Mouse (Mus musculus) spleen, postnatal 4 days (tissue): ENCODE measurements around the gene Dffa.

Experiments used
- DNase-seq, 2 experiments: peaks; one replicate each; pipeline ENCODE4 v3.0.0; 2022; ENCODE audit warnings: low spot score in 2 of 2

Dffa gene

GRCm38 (mm10) chr4:149103875-149104561 lies at the start of gene Dffa:
Dffa (plus strand) TSS chr4:149104146.
- peak; percentile 87 to 93 for DNase-seq

GRCm38 (mm10) chr4:149055847-149056246 lies 48.1 kb upstream of the Dffa start:
- DNase-seq = no peak

GRCm38 (mm10) chr4:149056957-149057356 lies 47.0 kb upstream of the Dffa start:
- DNase-seq = no peak

- no peak for DNase-seq
These were observed 46.5 kb upstream of the Dffa start for GRCm38 (mm10) chr4:149057470-149057869.

- no peak for DNase-seq
These were observed 45.6 kb upstream of the Dffa start for GRCm38 (mm10) chr4:149058298-149058697.

- DNase-seq = no peak
These were observed 44.2 kb upstream of the Dffa start for GRCm38 (mm10) chr4:149059713-149060112.

- DNase-seq = no peak
These were observed 43.1 kb upstream of the Dffa start for GRCm38 (mm10) chr4:149060621-149061431.

- no peak for DNase-seq
These were observed 42.6 kb upstream of the Dffa start for GRCm38 (mm10) chr4:149061432-149061718.

- DNase-seq = no peak
These were observed 41.3 kb upstream of the Dffa start for GRCm38 (mm10) chr4:149062406-149063318.

- DNase-seq = no peak
These were observed 39.7 kb upstream of the Dffa start for GRCm38 (mm10) chr4:149064061-149064854.

GRCm38 (mm10) chr4:149066672-149067551 lies 37.0 kb upstream of the Dffa start:
- no peak for DNase-seq

- no peak for DNase-seq
These were observed 28.9 kb upstream of the Dffa start for GRCm38 (mm10) chr4:149075073-149075472.

- DNase-seq = peak; percentile 65 to 78
These were observed 27.9 kb upstream of the Dffa start for GRCm38 (mm10) chr4:149075871-149076575.

GRCm38 (mm10) chr4:149078261-149078660 lies 25.7 kb upstream of the Dffa start:
- no peak for DNase-seq

- no peak for DNase-seq
These were observed 24.3 kb upstream of the Dffa start for GRCm38 (mm10) chr4:149079629-149080028.

GRCm38 (mm10) chr4:149080111-149080510 lies 23.8 kb upstream of the Dffa start:
- no peak for DNase-seq

- no peak for DNase-seq
These were observed 22.4 kb upstream of the Dffa start for GRCm38 (mm10) chr4:149081528-149081927.

- no peak for DNase-seq
These were observed 18.6 kb upstream of the Dffa start for GRCm38 (mm10) chr4:149085381-149085780.

GRCm38 (mm10) chr4:149091364-149091763 lies 12.6 kb upstream of the Dffa start:
- no peak for DNase-seq

GRCm38 (mm10) chr4:149097956-149098355 lies 6.0 kb upstream of the Dffa start:
- no peak for DNase-seq
